Mouse (Mus musculus): ENCODE results near the gene Gnptab.
"Not testable (repeated sequence)": the region's sequence is repeated elsewhere in the genome, so short reads cannot be mapped to it uniquely, and the experiment has no call there.

Gnptab gene

DNA sequence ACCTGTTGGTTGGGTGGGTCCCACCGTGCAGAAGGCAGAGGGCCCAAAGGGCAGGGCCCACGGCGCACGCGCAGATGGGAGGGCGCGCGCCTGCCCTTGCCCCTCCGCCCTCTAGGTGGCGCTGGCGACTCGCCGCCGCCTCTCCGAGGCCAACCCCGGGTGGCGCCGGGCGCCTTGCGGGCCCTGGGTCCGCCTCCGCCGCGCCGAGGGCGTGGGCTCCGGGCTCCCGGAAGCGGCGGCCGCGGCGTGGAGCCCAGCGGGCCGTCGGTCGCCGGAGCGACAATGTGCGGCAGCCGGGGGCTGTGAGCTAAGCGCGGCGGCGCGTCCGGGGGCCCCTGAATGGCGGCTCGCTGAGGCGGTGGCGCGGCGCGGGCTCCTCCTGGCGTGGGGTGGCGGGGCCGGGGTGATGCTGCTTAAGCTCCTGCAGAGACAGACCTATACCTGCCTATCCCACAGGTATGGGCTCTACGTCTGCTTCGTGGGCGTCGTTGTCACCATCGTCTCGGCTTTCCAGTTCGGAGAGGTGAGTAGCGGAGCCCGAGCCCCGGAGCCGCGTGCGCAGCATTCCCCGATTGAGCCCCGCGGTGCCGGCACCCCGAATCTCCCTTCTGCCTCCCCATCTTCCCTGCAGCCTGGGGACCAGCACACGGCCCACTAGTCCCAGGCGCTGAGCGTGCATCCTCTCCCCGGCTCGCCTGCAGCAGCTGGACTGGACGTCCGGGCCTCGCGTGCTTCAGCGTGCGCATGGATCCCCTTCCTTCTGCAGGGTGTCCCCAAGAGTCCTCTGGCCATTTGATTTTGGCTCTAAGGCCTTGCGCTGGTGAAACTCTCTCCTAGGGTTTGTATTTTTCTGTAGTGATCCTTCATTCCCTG lies at the start of gene Gnptab, which contains the start of gene Dram1:
Gene Gnptab (plus strand): TSS at position 120 of the 873 bp plus-strand sequence.
Gene Dram1 (minus strand): TSS at position 68 of the 873 bp plus-strand sequence.
- peak; percentile 81 to 84 for DNase-seq

GRCm38 (mm10) chr10:88330695-88331094 lies 48.2 kb upstream of the Gnptab start:
- peak in 1 of 2 experiments; percentile 12 for DNase-seq

DNA sequence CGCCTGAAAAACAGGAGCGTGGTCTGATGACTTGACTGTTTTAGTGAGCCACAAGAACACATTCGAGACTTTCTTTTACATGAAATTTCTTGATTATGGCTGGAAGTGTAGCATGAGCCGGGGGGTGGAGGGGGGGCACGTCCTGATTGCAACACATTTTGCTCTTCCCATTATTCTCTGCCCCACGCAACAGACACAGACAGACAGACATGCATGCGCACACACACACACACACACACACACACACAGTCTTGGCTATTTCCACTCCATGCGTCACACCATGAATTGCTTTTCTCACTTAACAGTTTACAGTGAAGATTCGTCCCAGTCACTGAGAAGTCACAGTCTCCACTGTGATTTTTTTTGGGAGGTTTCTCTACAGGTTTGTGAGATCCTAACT lies 38.3 kb upstream of the Gnptab start:
- no peak for DNase-seq

- DNase-seq, result no peak
Measured at GRCm38 (mm10) chr10:88341368-88341767, 37.6 kb upstream of the Gnptab start.

GRCm38 (mm10) chr10:88345899-88346401 lies 33.0 kb upstream of the Gnptab start:
- DNase-seq, result no peak

GRCm38 (mm10) chr10:88346454-88347245 lies 32.3 kb upstream of the Gnptab start:
- no peak for DNase-seq

GRCm38 (mm10) chr10:88349800-88350199 lies 29.1 kb upstream of the Gnptab start:
- no peak for DNase-seq

DNA sequence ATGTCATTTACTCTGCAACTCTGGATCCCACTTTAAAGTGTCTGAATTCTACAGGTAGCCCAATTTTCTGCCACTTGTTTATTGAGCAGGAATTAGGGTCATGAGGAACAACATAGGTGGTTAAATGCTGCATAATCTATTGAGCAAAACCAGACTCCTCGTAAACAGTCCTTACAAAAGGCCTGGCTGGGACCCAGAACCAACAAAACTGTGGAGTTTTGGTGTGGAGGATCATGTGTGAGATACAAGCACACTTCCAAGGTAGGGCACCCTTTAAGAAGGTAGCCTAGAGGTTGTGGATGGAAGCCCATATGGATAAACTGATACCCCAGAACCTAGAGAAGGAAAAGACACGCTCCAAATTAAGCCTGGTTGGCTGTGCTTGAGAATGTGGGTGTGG lies 28.2 kb upstream of the Gnptab start:
- no peak for DNase-seq

DNA sequence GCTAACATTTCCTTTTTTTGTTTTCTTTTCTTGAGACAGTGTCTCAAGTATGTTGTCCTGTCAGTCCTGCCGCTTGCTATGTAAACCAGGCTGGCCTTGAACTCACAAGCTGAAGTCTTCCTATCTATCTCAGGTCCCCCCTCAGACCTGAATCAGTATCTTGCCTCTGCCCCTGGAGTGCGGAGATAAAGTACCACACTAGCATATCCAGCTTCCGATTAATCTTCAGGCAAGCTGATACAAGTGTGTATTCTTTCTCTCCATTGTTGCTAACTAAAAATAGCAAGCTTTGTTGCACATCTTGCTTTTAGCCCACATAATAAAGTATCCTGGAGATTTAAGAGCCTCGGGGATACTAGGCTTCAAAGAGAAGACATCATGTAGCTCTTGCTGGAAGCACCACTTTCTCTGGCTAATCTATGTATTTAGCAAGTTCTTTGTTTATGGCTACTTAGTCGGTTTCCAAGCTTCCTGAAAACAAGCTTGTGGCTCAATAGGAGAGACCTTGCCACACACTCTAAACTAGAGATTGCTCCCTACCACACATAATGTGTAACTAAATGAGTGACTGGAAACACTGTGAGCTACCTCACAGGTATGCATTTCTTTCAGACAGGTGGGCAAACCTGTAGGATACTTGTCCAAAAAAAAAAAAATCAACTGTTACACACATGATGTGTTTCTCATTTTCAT lies 27.4 kb upstream of the Gnptab start:
- DNase-seq, result no peak

- DNase-seq, result no peak
Measured at GRCm38 (mm10) chr10:88352549-88352948, 26.4 kb upstream of the Gnptab start.

GRCm38 (mm10) chr10:88354599-88354998 lies 24.3 kb upstream of the Gnptab start:
- DNase-seq, result no peak

DNA sequence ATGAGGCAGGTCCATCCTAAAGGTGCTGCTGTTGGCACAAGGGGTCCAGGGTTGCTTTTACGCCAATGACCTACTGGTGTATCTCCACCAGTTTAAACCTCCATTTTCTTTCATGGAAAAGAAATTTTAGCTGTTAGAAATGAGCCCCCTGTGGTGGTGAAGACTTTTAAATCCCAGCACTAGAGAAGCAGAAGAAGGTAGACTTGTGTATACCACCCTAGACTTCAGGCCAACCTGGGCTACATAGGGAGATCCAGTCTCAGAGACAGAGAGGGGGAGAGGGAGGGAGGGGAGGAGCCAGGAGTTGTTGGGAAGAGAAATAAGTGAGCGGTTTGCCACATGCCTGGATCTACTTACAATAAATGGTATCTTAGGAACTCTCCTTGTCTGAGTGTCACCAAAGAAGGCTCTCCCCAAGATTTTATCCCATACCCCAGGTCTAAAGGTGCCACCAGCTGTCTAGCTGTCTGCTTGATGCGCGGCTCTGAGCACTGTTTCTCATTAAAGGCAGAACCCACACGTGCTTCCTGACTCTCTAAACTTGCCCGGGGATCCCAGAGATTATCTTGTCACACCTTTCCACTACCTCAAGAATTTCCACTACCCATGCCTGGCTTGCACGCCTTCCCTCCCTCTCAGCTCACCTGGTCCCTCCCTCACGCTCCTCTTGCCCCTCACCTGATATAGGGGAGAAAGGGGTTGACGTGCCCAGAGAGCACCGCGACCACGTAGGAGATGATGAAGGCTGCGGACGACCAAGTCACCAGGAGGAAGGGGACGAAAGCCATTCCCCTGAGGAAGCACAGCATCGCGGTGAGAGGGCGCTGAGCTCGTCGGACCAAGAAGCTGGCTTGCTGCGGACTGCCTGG lies 22.6 kb upstream of the Gnptab start:
- DNase-seq, result no peak

DNA sequence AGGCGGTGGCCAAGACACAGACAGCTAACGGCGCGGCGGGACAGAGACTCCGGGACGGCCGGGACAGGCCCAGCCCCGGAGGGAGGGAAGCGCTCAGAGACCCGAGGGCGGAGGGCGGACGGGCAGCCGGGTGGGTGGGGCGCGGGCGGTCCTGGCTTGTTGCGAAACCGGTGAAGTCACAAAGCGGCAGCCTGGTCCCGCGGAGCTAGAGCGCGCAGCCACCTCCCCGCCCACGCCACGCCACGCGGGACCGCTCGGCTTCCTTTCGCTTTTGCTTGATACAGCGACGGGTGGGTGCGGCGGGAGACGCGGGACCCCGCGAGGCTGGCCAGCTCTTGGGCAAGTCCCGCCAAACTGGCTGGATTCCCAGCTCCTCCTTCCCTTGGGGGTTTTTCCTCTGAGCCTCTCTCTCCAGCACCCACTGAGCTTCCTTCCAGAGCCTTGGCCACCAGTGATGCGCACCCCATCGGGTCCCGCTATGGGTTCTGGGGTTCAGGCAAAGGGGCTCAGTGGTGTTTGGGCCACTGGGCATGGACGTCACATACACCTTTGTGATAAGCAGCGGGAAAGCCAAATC lies 21.9 kb upstream of the Gnptab start:
- peak; percentile 59 to 60 for DNase-seq

DNA sequence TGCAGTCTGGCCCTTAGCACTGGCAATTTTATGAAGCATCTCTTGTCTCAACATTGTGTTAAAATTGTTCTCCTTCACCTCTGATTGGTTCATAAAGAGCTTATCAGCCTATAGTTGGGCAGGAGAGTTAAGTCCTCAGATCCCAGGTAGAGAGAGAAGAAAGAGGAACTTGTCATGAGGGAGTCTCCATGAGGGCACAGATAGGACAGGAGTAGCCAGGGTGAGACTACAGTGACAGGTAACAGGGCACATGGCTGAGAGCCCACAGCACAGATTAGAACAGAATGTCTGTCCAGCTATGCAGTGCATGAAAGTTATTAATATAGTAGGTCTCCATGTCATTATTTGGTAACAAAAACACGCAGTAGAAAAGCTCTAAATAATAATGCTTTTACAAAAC lies 16.7 kb upstream of the Gnptab start:
- DNase-seq, result no peak

GRCm38 (mm10) chr10:88364221-88364620 lies 14.7 kb upstream of the Gnptab start:
- no peak for DNase-seq

DNA sequence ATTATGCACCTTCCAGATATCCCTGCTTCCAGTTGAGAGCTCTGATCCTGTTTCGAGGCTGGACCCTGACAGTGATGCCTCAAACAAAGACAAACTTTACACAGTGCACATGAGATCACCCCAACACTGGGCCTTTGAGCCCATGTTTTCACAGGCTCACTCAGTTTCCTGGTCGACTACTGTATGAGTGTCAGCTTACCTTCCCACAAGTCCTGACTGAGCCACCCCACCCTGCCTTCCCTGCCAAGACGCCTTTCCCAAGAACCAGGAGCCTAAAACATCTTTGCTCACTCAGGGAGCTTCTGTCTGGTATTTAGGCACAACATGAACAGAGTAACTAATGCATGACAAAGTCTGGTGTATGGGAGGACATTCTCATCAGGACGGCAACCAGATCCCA lies 9.7 kb upstream of the Gnptab start:
- DNase-seq, result no peak

DNA sequence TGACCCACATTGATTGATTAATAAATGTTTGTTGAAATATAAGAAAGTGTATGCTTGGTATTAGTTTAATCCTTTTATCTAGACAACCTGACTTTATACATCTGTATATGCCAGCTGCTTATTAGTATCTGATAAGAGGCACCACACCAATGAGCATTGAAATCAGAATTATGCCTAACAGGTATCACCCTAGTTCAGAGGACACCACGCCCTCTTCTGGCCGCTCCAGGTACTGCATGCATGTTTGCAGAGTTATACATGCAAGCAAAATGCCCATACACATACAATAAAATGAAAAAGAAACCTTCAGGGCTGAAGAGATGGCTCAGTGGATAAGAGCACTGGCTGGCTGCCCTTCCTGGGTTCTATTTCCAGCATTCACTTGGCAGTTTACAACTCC lies 7.1 kb upstream of the Gnptab start:
- DNase-seq, result no peak

- DNase-seq, result no peak
Measured at GRCm38 (mm10) chr10:88372436-88372835, 6.5 kb upstream of the Gnptab start.

- not testable (repeated sequence) for DNase-seq
Measured at GRCm38 (mm10) chr10:88372945-88373344, 6.0 kb upstream of the Gnptab start.

DNA sequence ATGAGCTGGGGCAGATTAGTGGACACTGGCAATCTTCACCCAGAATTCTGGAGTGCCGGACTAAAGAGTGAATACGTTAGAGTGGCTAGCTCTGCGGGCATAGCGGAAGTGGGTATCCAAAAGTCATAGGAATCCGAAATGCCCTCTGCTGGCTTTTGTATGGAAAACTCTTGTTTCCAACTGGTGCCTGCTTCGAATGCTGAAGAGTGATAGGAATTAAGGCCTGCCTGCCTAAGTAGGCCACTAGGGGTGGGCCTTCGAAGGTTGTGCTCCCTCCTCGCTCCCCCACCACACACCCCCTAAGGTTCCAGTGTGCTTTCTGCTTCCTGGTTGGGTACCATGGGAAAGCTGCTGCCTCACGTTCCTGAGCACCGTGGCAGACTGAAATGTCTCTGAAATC lies 3.9 kb upstream of the Gnptab start:
- DNase-seq, result no peak

DNA sequence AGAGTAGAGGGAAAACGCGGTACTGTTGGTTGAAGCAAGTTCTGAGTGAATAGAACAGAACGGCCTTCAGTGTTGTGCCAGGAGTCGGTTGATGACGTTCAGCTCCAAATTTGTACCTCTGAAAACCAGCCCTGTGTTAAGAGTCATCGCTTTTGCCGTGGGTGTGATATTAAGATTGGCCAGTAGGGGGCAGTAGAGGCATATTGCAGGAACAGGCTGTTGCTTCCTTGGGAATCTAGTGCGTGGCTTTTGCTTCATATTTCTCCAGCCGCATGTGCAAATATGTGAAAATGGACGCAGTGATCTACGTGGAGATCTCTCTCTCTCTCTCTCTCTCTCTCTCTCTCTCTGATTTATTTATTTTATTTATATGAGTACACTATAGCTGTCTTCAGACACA lies 2.2 kb upstream of the Gnptab start:
- peak; percentile 75 to 90 for DNase-seq

DNA sequence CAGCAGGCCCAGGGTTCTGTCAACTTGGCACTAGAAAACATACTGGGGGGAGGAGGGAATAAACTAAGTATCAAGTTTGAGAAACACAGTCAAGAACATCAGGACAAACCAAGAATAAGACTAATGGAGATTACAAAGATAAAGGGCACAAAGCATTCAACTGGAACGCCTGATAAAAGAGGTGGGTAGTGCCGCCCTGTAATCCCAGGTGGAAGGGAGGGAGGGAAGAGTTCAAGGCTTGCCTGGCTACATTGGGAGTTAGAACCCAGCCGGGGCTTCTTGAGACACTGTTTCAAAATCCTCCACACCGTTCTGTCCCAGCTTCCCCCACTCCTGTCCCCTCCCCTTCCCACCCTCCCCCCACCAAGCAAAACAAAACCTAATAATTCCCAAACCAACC lies 1.3 kb upstream of the Gnptab start:
- no peak for DNase-seq
